In the genomic region with DNA sequence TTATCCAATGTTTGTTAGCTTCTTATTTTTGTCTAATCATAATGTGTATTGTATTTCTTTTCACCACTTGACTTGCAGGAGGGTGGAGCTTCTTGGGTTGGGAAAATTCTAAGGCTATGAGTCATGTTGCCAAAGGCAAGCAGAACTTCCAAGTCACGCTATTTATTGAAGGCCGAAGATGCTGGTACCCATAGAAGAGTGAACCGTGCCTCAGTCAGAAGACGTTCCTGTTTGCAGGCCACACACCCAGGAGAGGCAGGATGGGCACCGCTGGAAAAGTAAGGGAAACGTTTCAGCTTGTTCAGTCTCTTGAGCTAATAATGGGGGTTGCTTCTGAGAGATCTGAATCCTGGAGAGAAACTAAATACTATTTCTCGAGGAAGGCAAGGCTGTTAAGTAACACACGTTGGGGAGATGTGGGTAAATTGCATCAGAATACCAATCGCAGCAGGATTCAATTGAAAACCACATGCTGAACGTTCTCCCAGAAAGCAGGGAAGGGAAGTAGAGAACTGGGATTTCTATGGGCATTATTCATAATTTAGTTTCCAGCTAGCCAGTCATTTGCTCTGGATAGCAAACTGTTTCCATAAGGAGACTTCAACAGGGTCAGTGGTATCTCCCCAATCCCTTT, we compare ENCODE assay signal across 21 mouse cellular contexts. TPM values are rescaled to one million over a fixed set of nuclear protein-coding genes. Genes with fewer than 3 reads are reported as not detected.
DNase-seq lines count a peak whose midpoint lies in the region; ATAC-seq and TF ChIP-seq lines count a peak whose summit lies in the region.
"Had no signal": no experiment of that assay in that cellular context is flagged by ENCODE, and none has a peak within 500 bp of the region (broad histone marks: within the 10 kb centered on the region; RNA-seq: fewer than 3 reads in every experiment).

A gene (plus strand): TSS at position 130 of the 634 bp plus-strand sequence.

- no peak within 1 kb of the TSS for H3K9ac ChIP-seq in limb, embryonic 12.5 days (replicated peaks)
- H3K9ac ChIP-seq in embryonic facial prominence, embryonic 14.5 days (ENCODE audit: low read depth, low read length) = no peak within 1 kb of the TSS
- H3K9ac ChIP-seq: heart, embryonic 13.5 days; hindbrain, embryonic 14.5 days; midbrain, embryonic 15.5 days had no signal

- TF ChIP-seq POLR2A in myocyte (IDR thresholded peaks at IDR 0.05; ENCODE audit: insufficient read length, low read depth) = peak; percentile 61

- H3K36me3 ChIP-seq in limb, embryonic 12.5 days = no peaks in the 10 kb centered on the region
- no peaks in the 10 kb centered on the region for H3K36me3 ChIP-seq in limb, embryonic 10.5 days
- no peaks in the 10 kb centered on the region for H3K36me3 ChIP-seq in embryonic facial prominence, embryonic 14.5 days (ENCODE audit: control insufficient read depth, insufficient read depth, low read length)
- peaks cover 5% of the 10 kb centered on the region for H3K36me3 ChIP-seq in myocyte (ENCODE audit: control insufficient read depth, insufficient read depth)
- H3K36me3 ChIP-seq: G1E; heart, embryonic 13.5 days; midbrain, embryonic 15.5 days had no signal

- peaks cover 19% of the 10 kb centered on the region for H3K79me2 ChIP-seq in myocyte (ENCODE audit: control insufficient read depth, insufficient read depth)

- no peaks in the 10 kb centered on the region for H3K9me3 ChIP-seq in limb, embryonic 12.5 days
- H3K9me3 ChIP-seq in limb, embryonic 10.5 days (replicated peaks) = no peaks in the 10 kb centered on the region
- H3K9me3 ChIP-seq in embryonic facial prominence, embryonic 14.5 days (ENCODE audit: control insufficient read depth, low read length) = no peaks in the 10 kb centered on the region
- H3K9me3 ChIP-seq: G1E; heart, embryonic 13.5 days; midbrain, embryonic 15.5 days had no signal

- peak within 1 kb of the TSS; percentile 17; the same call in 1 of the 2 replicates for H3K27ac ChIP-seq in limb, embryonic 12.5 days
- H3K27ac ChIP-seq in limb, embryonic 10.5 days = no peak within 1 kb of the TSS
- peak within 1 kb of the TSS; percentile 82 for H3K27ac ChIP-seq in embryonic facial prominence, embryonic 14.5 days (replicated peaks; ENCODE audit: low read depth, low read length)
- H3K27ac ChIP-seq: heart, embryonic 13.5 days; hindbrain, embryonic 14.5 days; left cerebral cortex, adult 2 months; midbrain, embryonic 15.5 days had no signal

- H3K4me2 ChIP-seq in limb, embryonic 12.5 days = no peak within 1 kb of the TSS
- H3K4me2 ChIP-seq in embryonic facial prominence, embryonic 14.5 days (ENCODE audit: low read depth, low read length) = peak within 1 kb of the TSS; percentile 13; the same call in 1 of the 2 replicates
- H3K4me2 ChIP-seq in myocyte (ENCODE audit: low read depth) = peak within 1 kb of the TSS; percentile 77
- H3K4me2 ChIP-seq: heart, embryonic 13.5 days; hindbrain, embryonic 14.5 days; midbrain, embryonic 15.5 days had no signal

- H3K4me3 ChIP-seq in limb, embryonic 12.5 days (replicated peaks) = no peak within 1 kb of the TSS
- no peak within 1 kb of the TSS for H3K4me3 ChIP-seq in limb, embryonic 10.5 days
- H3K4me3 ChIP-seq in embryonic facial prominence, embryonic 14.5 days (ENCODE audit: low read depth, low read length) = no peak within 1 kb of the TSS
- H3K4me3 ChIP-seq in myocyte = peak within 1 kb of the TSS; percentile 27
- H3K4me3 ChIP-seq: heart, embryonic 13.5 days; left cerebral cortex, adult 2 months; midbrain, embryonic 15.5 days had no signal

- H3K4me1 ChIP-seq in limb, embryonic 12.5 days (replicated peaks) = peaks cover 11% of the 10 kb centered on the region; the same call in 1 of the 2 replicates
- H3K4me1 ChIP-seq in limb, embryonic 10.5 days = peaks cover 6% of the 10 kb centered on the region
- H3K4me1 ChIP-seq in embryonic facial prominence, embryonic 14.5 days (ENCODE audit: control insufficient read depth, insufficient read depth, low read length) = peaks cover 7% of the 10 kb centered on the region; the same call in 1 of the 2 replicates
- H3K4me1 ChIP-seq: heart, embryonic 13.5 days; midbrain, embryonic 15.5 days had no signal

- H3ac ChIP-seq in myocyte (ENCODE audit: control insufficient read depth, insufficient read length) = no peak within 1 kb of the TSS

- DNase-seq in limb, embryonic 10.5 days (ENCODE audit: low spot score) = no peak
- peak; percentile 80 for DNase-seq in NIH3T3 (ENCODE audit: low read depth)
- DNase-seq in embryonic facial prominence, embryonic 14.5 days (ENCODE audit: low spot score) = peak; percentile 57
- no peak for DNase-seq in left cerebral cortex, adult 9 months (ENCODE audit: low spot score in 2 of 2)
- no peak for DNase-seq in spleen, postnatal 4 days (ENCODE audit: low spot score in 2 of 2)
- DNase-seq: cerebellum, adult 2 months; cerebellum, postnatal 36 days; heart, adult 18-20 months; kidney, adult 9 months; kidney, postnatal 36 days; lung, postnatal 36 days; right cerebral cortex, postnatal 4 days had no signal

- ATAC-seq in limb, embryonic 12.5 days (ENCODE audit: insufficient number of reproducible peaks, insufficient read depth, low FRiP score, low TSS enrichment, low read depth) = no peak
- no peak for ATAC-seq in embryonic facial prominence, embryonic 14.5 days (ENCODE audit: low read depth)
- ATAC-seq: midbrain, embryonic 15.5 days had no signal

- H3K27me3 ChIP-seq in limb, embryonic 12.5 days = no peaks in the 10 kb centered on the region
- no peaks in the 10 kb centered on the region for H3K27me3 ChIP-seq in limb, embryonic 10.5 days (ENCODE audit: low read depth, poor library complexity, severe bottlenecking)
- H3K27me3 ChIP-seq in embryonic facial prominence, embryonic 14.5 days (replicated peaks; ENCODE audit: control insufficient read depth, insufficient read depth, low read length) = no peaks in the 10 kb centered on the region
- no peaks in the 10 kb centered on the region for H3K27me3 ChIP-seq in myocyte (ENCODE audit: control insufficient read depth, insufficient read depth, insufficient read length)
- H3K27me3 ChIP-seq: heart, embryonic 13.5 days; midbrain, embryonic 15.5 days had no signal

- 74% methylated on average over 10 of the region's 10 CpGs for WGBS in limb, embryonic 12.5 days
- 82% methylated on average over 10 of the region's 10 CpGs for WGBS in limb, embryonic 10.5 days
- 36% methylated on average over 10 of the region's 10 CpGs for WGBS in embryonic facial prominence, embryonic 14.5 days

TF ChIP-seq in myocyte, 11 proteins besides CTCF, POLR2A, EP300 and RAD21:
- TF ChIP-seq POLR2AphosphoS2 (IDR thresholded peaks at IDR 0.05; ENCODE audit: insufficient read length, low read depth) (peak; percentile 70), MYOG (IDR thresholded peaks at IDR 0.05; ENCODE audit: control insufficient read depth in 1 of 3, insufficient read depth in 1 of 3, insufficient read length in 2 of 3, low read depth in 2 of 3) (no peak), USF1 (IDR thresholded peaks at IDR 0.05; ENCODE audit: low read depth) (no peak), SRF (IDR thresholded peaks at IDR 0.05; ENCODE audit: control insufficient read depth, insufficient read length, low read depth) (no peak), E2F4 (IDR thresholded peaks at IDR 0.05; ENCODE audit: insufficient read depth) (no peak), TCF3 (IDR thresholded peaks at IDR 0.05; ENCODE audit: insufficient read length, low read depth) (no peak), TCF12 (IDR thresholded peaks at IDR 0.05; ENCODE audit: insufficient read depth, poor library complexity, severe bottlenecking) (no peak), CEBPB (IDR thresholded peaks at IDR 0.05; ENCODE audit: insufficient read depth, poor library complexity, severe bottlenecking) (peak; percentile 67), REST (IDR thresholded peaks at IDR 0.05; ENCODE audit: insufficient read depth, insufficient read length) (no peak), MYOD1 (IDR thresholded peaks at IDR 0.05; ENCODE audit: control insufficient read depth in 1 of 3, insufficient read length in 2 of 3, low read depth in 2 of 3) (no peak), MAX (IDR thresholded peaks at IDR 0.05; ENCODE audit: low read depth) (no peak)

RNA-seq across cellular contexts. Expression of the gene that starts here (rescaled TPM):
- 0.10 and 0.20 TPM in 2 replicates for polyA plus RNA-seq in limb, embryonic 12.5 days (2016; fragmentation: Nextera tagmentation; extraction: Ambion mirVana)
- polyA plus RNA-seq in limb, embryonic 10.5 days (2016; fragmentation: Nextera tagmentation; extraction: Ambion mirVana) = 0.20 TPM in 1 of 2 replicates, not detected in the other
- 4.8 and 5.2 TPM in 2 replicates for polyA plus RNA-seq in embryonic facial prominence, embryonic 14.5 days (2014; fragmentation: Nextera tagmentation; extraction: Ambion mirVana)
- polyA plus RNA-seq in myocyte (2012; fragmentation: generic; extraction: Trizol) = 8.1 TPM
- polyA plus RNA-seq: cerebellum, adult 2 months; G1E; intestine, embryonic 14.5 days; limb, embryonic 11.5 days had no signal

Comparison
In these comparisons a context has a peak if more than half of its experiments do, and no peak if none do; other contexts are left out.
1. DNase-seq: peak in NIH3T3 (single experiment) and embryonic facial prominence, embryonic 14.5 days (single experiment); none in limb, embryonic 10.5 days (single experiment), left cerebral cortex, adult 9 months (0 of 2) and spleen, postnatal 4 days (0 of 2).